Mouse (Mus musculus) forebrain, embryonic 11.5 days (tissue): ENCODE data around the gene Gm9040. TPM values are rescaled to one million over a fixed set of nuclear protein-coding genes. Genes with fewer than 3 reads are reported as not detected.
"Not testable (repeated sequence)": the region's sequence is repeated elsewhere in the genome, so short reads cannot be mapped to it uniquely, and the experiment has no call there.

Experiments
- ATAC-seq: fragments of 200-750 bp; cut with Nextera tagmentation; replicated peaks from 2 replicates; pipeline ENCODE4 v1.8.0; 2017; ENCODE audit warnings: moderate TSS enrichment; ENCODE audit not compliant: low FRiP score
- DNase-seq: peaks from one replicate; pipeline ENCODE4 v3.0.0-alpha.2; 2017; ENCODE audit warnings: low spot score
- H3K27ac ChIP-seq: fragments of 300-500 bp; sonication (generic); 2 replicates; pipeline ENCODE4 v1.5.1; 2014; ENCODE audit warnings: low read depth, low read length
- H3K27me3 ChIP-seq: fragments of 300-500 bp; sonication (generic); 2 replicates; pipeline ENCODE4 v1.6.1; 2014; ENCODE audit warnings: mild to moderate bottlenecking, low read length, mixed read lengths; ENCODE audit not compliant: control insufficient read depth, insufficient read depth
- H3K36me3 ChIP-seq: fragments of 300-500 bp; sonication (generic); 2 replicates; pipeline ENCODE4 v1.6.1; 2014; ENCODE audit warnings: mild to moderate bottlenecking, low read length, moderate library complexity, mixed read lengths; ENCODE audit not compliant: control insufficient read depth, insufficient read depth
- H3K4me1 ChIP-seq: fragments of 300-500 bp; sonication (generic); replicated peaks from 2 replicates; pipeline ENCODE4 v1.6.1; 2014; ENCODE audit warnings: low read length, mixed read lengths; ENCODE audit not compliant: control insufficient read depth, insufficient read depth
- H3K4me2 ChIP-seq: fragments of 300-500 bp; sonication (generic); 2 replicates; pipeline ENCODE4 v1.6.1; 2014; ENCODE audit warnings: low read depth, mild to moderate bottlenecking, low read length, moderate library complexity, mixed read lengths; ENCODE audit not compliant: severe bottlenecking
- H3K4me3 ChIP-seq: fragments of 300-500 bp; sonication (generic); 2 replicates; pipeline ENCODE4 v1.5.1; 2014; ENCODE audit warnings: low read depth, low read length
- H3K9ac ChIP-seq: fragments of 300-500 bp; sonication (generic); 2 replicates; pipeline ENCODE4 v1.6.1; 2014; ENCODE audit warnings: low read length
- H3K9me3 ChIP-seq: fragments of 300-500 bp; sonication (generic); 2 replicates; pipeline ENCODE4 v1.6.1; 2016; ENCODE audit warnings: low read length, mixed read lengths; ENCODE audit not compliant: control insufficient read depth
- WGBS: fragments of 180-500 bp; shearing (Covaris S2); extraction: QIAGEN DNeasy Blood & Tissue Kit; methylation state at CpG from one replicate; pipeline ENCODE4 v1.1.7; 2014; 5-methylcytosine and 5-hydroxymethylcytosine counted together
- polyA plus RNA-seq: library from polyadenylated mRNA; unstranded; fragments of >200 nt; fragmentation: Nextera tagmentation; extraction: Ambion mirVana; gene quantifications from 2 replicates; pipeline ENCODE4 v1.2.1, GENCODE M21; 2014

Gm9040 gene
- not detected in 2 replicates for polyA plus RNA-seq

DNA sequence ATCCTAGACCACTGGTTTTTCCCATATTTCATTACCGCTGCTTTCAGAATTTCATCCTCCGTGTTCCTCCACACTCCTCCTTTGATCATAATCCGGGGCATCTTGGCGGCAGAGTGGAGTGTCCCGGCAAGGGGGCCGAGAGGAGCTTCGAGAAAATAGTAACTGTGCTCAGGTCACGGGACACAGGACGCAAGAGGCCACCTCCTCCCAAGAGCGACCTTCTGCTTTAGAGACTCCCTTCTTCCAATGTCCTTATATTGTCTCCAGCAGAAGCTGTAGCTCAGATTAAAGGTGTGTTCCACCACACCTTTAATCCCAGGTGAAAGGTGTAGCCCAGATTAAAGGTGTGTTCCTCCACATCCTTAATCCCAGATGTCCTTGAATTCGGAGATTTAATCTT, at the start of gene Gm9040:
Gene Gm9040, minus strand, starts transcription at position 101 of the 400 bp plus-strand sequence.
- not testable (repeated sequence) for H3K4me3 ChIP-seq, H3K27me3 ChIP-seq, H3K4me1 ChIP-seq, ATAC-seq, H3K27ac ChIP-seq, H3K36me3 ChIP-seq, H3K9me3 ChIP-seq, H3K4me2 ChIP-seq, DNase-seq, H3K9ac ChIP-seq
- WGBS, result no CpG with 5 or more reads among the region's 11 CpGs

DNA sequence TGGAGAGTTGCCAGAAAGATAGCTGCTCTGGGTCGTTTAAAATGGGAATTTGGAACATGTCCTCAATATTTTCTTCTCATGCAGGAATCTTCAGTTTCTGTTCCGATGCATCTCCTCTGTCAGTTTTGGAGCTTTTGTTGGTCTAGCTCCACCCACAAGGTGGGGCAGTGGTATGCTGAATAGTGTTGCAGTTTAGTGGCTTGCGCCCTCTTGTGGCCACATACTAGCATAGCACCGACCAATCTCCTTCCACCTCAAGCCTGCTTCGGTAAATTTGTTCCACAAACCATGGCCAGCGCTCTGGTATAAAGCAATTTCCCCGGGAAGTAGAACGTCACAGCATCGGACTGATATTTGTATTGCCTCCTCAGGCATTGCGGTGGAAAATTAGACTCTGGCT, 43.7 kb upstream of the Gm9040 start:
- Histone ChIP-seq H3K4me2 (peak overlapping the region; percentile 32; the same call in 1 of the 2 replicates), H3K9ac (no peak overlapping the region; the same call in 1 of the 2 replicates), H3K9me3 (no peaks in the 10 kb centered on the region), H3K36me3 (no peaks in the 10 kb centered on the region), H3K27me3 (no peaks in the 10 kb centered on the region), H3K4me1 (no peaks in the 10 kb centered on the region), H3K4me3 (no peak overlapping the region), H3K27ac (no peak overlapping the region)
- WGBS, result 13% methylated on average over 10 of the region's 10 CpGs
- peak; percentile 90 for DNase-seq
- ATAC-seq, result peak; percentile 96

DNA sequence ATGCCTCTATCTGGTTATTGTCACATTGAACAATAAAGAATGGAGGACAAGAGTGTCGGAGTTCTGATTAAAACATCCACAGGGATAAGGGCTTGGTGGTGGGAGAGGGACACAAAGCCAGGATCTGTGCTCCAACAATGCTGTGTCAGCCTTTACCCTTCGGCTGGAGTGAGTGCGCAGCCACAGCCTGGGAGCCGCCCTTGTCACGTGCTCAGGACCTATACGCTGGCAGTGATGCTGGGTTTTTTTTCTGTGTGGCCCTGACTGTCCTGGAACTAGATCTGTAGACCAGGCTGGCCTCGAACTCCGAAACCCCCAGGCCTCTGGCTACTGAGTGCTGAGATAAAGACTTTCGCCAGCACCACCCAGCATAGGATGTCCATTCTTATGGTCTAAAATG, 42.7 kb upstream of the Gm9040 start:
- Histone ChIP-seq H3K4me2 (no peak overlapping the region), H3K36me3 (no peaks in the 10 kb centered on the region), H3K27me3 (no peaks in the 10 kb centered on the region), H3K4me3 (no peak overlapping the region), H3K27ac (no peak overlapping the region), H3K9me3 (no peaks in the 10 kb centered on the region), H3K4me1 (no peaks in the 10 kb centered on the region), H3K9ac (no peak overlapping the region)
- DNase-seq (no peak), ATAC-seq (no peak)
- WGBS, result 82% methylated on average over 9 of the region's 9 CpGs

DNA sequence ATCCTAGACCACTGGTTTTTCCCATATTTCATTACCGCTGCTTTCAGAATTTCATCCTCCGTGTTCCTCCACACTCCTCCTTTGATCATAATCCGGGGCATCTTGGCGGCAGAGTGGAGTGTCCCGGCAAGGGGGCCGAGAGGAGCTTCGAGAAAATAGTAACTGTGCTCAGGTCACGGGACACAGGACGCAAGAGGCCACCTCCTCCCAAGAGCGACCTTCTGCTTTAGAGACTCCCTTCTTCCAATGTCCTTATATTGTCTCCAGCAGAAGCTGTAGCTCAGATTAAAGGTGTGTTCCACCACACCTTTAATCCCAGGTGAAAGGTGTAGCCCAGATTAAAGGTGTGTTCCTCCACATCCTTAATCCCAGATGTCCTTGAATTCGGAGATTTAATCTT, 27.2 kb upstream of the Gm9040 start, which contains the start of gene Gm9049:
Gene Gm9049, minus strand, starts transcription at position 101 of the 400 bp plus-strand sequence.
- H3K4me1 ChIP-seq, H3K9me3 ChIP-seq, H3K4me3 ChIP-seq, DNase-seq, ATAC-seq, H3K4me2 ChIP-seq, H3K27me3 ChIP-seq, H3K27ac ChIP-seq, H3K36me3 ChIP-seq, H3K9ac ChIP-seq: not testable (repeated sequence)
- WGBS, result 86% methylated on average over 1 of the region's 11 CpGs

DNA sequence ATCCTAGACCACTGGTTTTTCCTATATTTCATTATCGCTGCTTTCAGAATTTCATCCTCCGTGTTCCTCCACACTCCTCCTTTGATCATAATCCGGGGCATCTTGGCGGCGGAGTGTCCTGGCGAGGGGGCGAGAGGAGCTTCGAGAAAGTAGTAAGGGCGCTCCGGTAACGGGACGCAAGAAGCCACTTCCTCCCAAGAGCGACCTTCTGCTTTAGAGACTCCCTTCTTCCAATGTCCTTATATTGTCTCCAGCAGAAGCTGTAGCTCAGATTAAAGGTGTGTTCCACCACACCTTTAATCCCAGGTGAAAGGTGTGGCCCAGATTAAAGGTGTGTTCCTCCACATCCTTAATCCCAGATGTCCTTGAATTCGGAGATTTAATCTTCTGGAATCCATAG, 21.8 kb upstream of the Gm9040 start, which contains the start of gene Gm9048:
Gene Gm9048, minus strand, starts transcription at position 101 of the 400 bp plus-strand sequence.
- not testable (repeated sequence) for H3K4me2 ChIP-seq, H3K9ac ChIP-seq, ATAC-seq, H3K9me3 ChIP-seq, H3K4me3 ChIP-seq, DNase-seq, H3K27ac ChIP-seq, H3K36me3 ChIP-seq, H3K27me3 ChIP-seq, H3K4me1 ChIP-seq
- 88% methylated on average over 1 of the region's 14 CpGs for WGBS

DNA sequence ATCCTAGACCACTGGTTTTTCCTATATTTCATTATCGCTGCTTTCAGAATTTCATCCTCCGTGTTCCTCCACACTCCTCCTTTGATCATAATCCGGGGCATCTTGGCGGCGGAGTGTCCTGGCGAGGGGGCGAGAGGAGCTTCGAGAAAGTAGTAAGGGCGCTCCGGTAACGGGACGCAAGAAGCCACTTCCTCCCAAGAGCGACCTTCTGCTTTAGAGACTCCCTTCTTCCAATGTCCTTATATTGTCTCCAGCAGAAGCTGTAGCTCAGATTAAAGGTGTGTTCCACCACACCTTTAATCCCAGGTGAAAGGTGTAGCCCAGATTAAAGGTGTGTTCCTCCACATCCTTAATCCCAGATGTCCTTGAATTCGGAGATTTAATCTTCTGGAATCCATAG, 16.4 kb upstream of the Gm9040 start, which contains the start of gene Gm9046:
Gene Gm9046, minus strand, starts transcription at position 101 of the 400 bp plus-strand sequence.
- no CpG with 5 or more reads among the region's 14 CpGs for WGBS
- not testable (repeated sequence) for H3K27me3 ChIP-seq, H3K9me3 ChIP-seq, H3K9ac ChIP-seq, H3K4me1 ChIP-seq, DNase-seq, ATAC-seq, H3K4me3 ChIP-seq, H3K27ac ChIP-seq, H3K36me3 ChIP-seq, H3K4me2 ChIP-seq

DNA sequence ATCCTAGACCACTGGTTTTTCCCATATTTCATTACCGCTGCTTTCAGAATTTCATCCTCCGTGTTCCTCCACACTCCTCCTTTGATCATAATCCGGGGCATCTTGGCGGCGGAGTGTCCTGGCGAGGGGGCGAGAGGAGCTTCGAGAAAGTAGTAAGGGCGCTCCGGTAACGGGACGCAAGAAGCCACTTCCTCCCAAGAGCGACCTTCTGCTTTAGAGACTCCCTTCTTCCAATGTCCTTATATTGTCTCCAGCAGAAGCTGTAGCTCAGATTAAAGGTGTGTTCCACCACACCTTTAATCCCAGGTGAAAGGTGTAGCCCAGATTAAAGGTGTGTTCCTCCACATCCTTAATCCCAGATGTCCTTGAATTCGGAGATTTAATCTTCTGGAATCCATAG, 11.0 kb upstream of the Gm9040 start, which contains the start of gene Gm9045:
Gene Gm9045, minus strand, starts transcription at position 101 of the 400 bp plus-strand sequence.
- not testable (repeated sequence) for H3K4me1 ChIP-seq, H3K4me2 ChIP-seq, H3K9me3 ChIP-seq, H3K4me3 ChIP-seq, ATAC-seq, H3K36me3 ChIP-seq, H3K27ac ChIP-seq, H3K9ac ChIP-seq, DNase-seq, H3K27me3 ChIP-seq
- WGBS, result no CpG with 5 or more reads among the region's 14 CpGs

DNA sequence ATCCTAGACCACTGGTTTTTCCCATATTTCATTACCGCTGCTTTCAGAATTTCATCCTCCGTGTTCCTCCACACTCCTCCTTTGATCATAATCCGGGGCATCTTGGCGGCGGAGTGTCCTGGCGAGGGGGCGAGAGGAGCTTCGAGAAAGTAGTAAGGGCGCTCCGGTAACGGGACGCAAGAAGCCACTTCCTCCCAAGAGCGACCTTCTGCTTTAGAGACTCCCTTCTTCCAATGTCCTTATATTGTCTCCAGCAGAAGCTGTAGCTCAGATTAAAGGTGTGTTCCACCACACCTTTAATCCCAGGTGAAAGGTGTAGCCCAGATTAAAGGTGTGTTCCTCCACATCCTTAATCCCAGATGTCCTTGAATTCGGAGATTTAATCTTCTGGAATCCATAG, 5.5 kb upstream of the Gm9040 start, which contains the start of gene Gm9044:
Gene Gm9044, minus strand, starts transcription at position 101 of the 400 bp plus-strand sequence.
- not testable (repeated sequence) for H3K9ac ChIP-seq, DNase-seq, H3K4me1 ChIP-seq, H3K9me3 ChIP-seq, H3K4me2 ChIP-seq, H3K27me3 ChIP-seq, H3K27ac ChIP-seq, H3K4me3 ChIP-seq, H3K36me3 ChIP-seq, ATAC-seq
- WGBS, result no CpG with 5 or more reads among the region's 14 CpGs

DNA sequence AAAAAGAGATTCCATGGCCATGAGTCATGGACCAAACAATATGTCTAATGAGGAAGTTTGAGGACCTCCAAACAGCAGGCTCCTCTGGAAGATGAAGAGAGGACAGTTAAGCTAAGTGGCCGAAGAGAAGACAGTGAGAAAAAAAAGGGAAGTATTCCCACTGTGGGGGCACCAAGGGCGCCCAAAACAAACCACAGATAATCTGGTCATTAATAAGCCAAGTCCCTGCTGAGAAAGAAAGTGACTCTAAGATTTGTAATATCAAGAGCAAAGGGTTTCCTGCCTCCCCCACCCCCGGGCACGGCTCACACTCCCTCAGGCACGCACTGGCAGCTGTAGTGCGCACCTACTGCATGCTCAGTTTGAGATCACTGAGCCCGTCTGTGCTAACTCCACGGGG, 7.7 kb downstream of the Gm9040 start:
- Histone ChIP-seq H3K27me3 (no peaks in the 10 kb centered on the region), H3K4me2 (no peak overlapping the region), H3K4me1 (no peaks in the 10 kb centered on the region), H3K9ac (no peak overlapping the region), H3K27ac (no peak overlapping the region), H3K36me3 (no peaks in the 10 kb centered on the region), H3K4me3 (no peak overlapping the region), H3K9me3 (no peaks in the 10 kb centered on the region)
- WGBS, result 89% methylated on average over 8 of the region's 8 CpGs
- ATAC-seq (no peak), DNase-seq (no peak)
